Mouse (Mus musculus) MEL (cell line): ENCODE measurements around the gene Efna2. TPM values are rescaled to one million over a fixed set of nuclear protein-coding genes. Genes with fewer than 3 reads are reported as not detected.

Source experiments
- DNase-seq: peaks from one replicate; pipeline ENCODE4 v3.0.0; 2011; ENCODE audit warnings: low read depth, low spot score
- H3K27ac ChIP-seq: 2 replicates; pipeline ENCODE4 v1.5.1; 2012; ENCODE audit warnings: low read depth, mild to moderate bottlenecking, control low read depth, low read length, moderate library complexity; ENCODE audit not compliant: control insufficient read depth
- H3K27me3 ChIP-seq, 2 experiments: fragments of 150-350 bp in 1 of 2; sonication (generic) in 1 of 2; 2 replicates each; pipeline ENCODE4 v1.6.1; 2012; ENCODE audit warnings: low read length in 2 of 2, mild to moderate bottlenecking in 2 of 2, improper control_type of control experiment in 1 of 2, moderate library complexity in 1 of 2; ENCODE audit not compliant: insufficient read depth in 2 of 2, control insufficient read depth in 1 of 2
- H3K36me3 ChIP-seq, 2 experiments: 2 replicates each; pipeline ENCODE4 v1.6.1; 2012 to 2014; ENCODE audit warnings: low read length in 2 of 2, improper control_type of control experiment in 1 of 2, inconsistent platforms in 1 of 2, mild to moderate bottlenecking in 1 of 2; ENCODE audit not compliant: insufficient read depth in 2 of 2, control insufficient read depth in 1 of 2
- H3K4me1 ChIP-seq, 2 experiments: fragments of 150-350 bp in 1 of 2; sonication (generic) in 1 of 2; 2 replicates each; pipeline ENCODE4 v1.6.1; 2012; ENCODE audit warnings: low read length in 2 of 2, improper control_type of control experiment in 1 of 2, mild to moderate bottlenecking in 1 of 2; ENCODE audit not compliant: insufficient read depth in 2 of 2, control insufficient read depth in 1 of 2
- H3K4me3 ChIP-seq, 2 experiments: fragments of 150-350 bp in 1 of 2; sonication (generic) in 1 of 2; 2 replicates each; pipeline ENCODE4 v1.5.1; 2012; ENCODE audit warnings: low read depth in 2 of 2, low read length in 2 of 2, mild to moderate bottlenecking in 2 of 2, moderate library complexity in 2 of 2, control low read depth in 1 of 2, improper control_type of control experiment in 1 of 2; ENCODE audit not compliant: control insufficient read depth in 1 of 2, insufficient read depth in 1 of 2
- H3K79me2 ChIP-seq: 2 replicates; pipeline ENCODE4 v1.6.1; 2012; ENCODE audit warnings: mild to moderate bottlenecking, low read length, moderate library complexity; ENCODE audit not compliant: control insufficient read depth, poor library complexity, insufficient read depth
- H3K9ac ChIP-seq: 2 replicates; pipeline ENCODE4 v1.6.1; 2012; ENCODE audit warnings: low read depth, mild to moderate bottlenecking, control low read depth, low read length, moderate library complexity; ENCODE audit not compliant: control insufficient read depth, poor library complexity, severe bottlenecking
- H3K9me3 ChIP-seq: fragments of 150-350 bp; sonication (generic); replicated peaks from 2 replicates; pipeline ENCODE4 v1.6.1; 2012; ENCODE audit warnings: mild to moderate bottlenecking, low read length, improper control_type of control experiment, moderate library complexity; ENCODE audit not compliant: insufficient read depth
- BHLHE40 ChIP-seq: IDR thresholded peaks from 2 replicates; pipeline ENCODE4 v1.6.1; 2012; ENCODE audit warnings: low read depth, mild to moderate bottlenecking, inconsistent platforms, low read length, improper control_type of control experiment, borderline replicate concordance
- CHD1 ChIP-seq: IDR thresholded peaks from 2 replicates; pipeline ENCODE4 v1.6.1; 2012; ENCODE audit warnings: low read depth, mild to moderate bottlenecking, inconsistent platforms, low read length, improper control_type of control experiment
- CTCF ChIP-seq, 3 experiments: IDR thresholded peaks in 2 of 3; conservative IDR thresholded peaks in 1 of 3; 2 replicates each; pipeline ENCODE4 v1.5.1; 2011 to 2012; ENCODE audit warnings: low read length in 3 of 3, low read depth in 2 of 3, mild to moderate bottlenecking in 2 of 3, improper control_type of control experiment in 1 of 3, inconsistent platforms in 1 of 3, mixed read lengths in 1 of 3, moderate library complexity in 1 of 3; ENCODE audit not compliant: control insufficient read depth in 1 of 3, insufficient read depth in 1 of 3, poor library complexity in 1 of 3, severe bottlenecking in 1 of 3
- E2F4 ChIP-seq: IDR thresholded peaks from 2 replicates; pipeline ENCODE4 v1.6.1; 2011; ENCODE audit warnings: low read depth, low read length, improper control_type of control experiment, borderline replicate concordance
- ELF1 ChIP-seq: IDR thresholded peaks from 2 replicates; pipeline ENCODE4 v1.6.1; 2014; ENCODE audit warnings: low read depth, mild to moderate bottlenecking, inconsistent platforms, low read length, improper control_type of control experiment, moderate library complexity
- EP300 ChIP-seq, 2 experiments: IDR thresholded peaks; 2 replicates each; pipeline ENCODE4 v1.6.1; 2011; ENCODE audit warnings: improper control_type of control experiment in 2 of 2, low read length in 2 of 2, low read depth in 1 of 2, mild to moderate bottlenecking in 1 of 2
- GATA1 ChIP-seq: IDR thresholded peaks from 2 replicates; pipeline ENCODE4 v1.6.1; 2011; ENCODE audit warnings: low read depth, low read length, improper control_type of control experiment
- HCFC1 ChIP-seq: IDR thresholded peaks from 2 replicates; pipeline ENCODE4 v1.6.1; 2012; ENCODE audit warnings: low read depth, mild to moderate bottlenecking, inconsistent platforms, low read length, improper control_type of control experiment, moderate library complexity
- JUND ChIP-seq: IDR thresholded peaks from 2 replicates; pipeline ENCODE4 v1.6.1; 2011; ENCODE audit warnings: low read depth, mild to moderate bottlenecking, improper control_type of control experiment, low read length
- KAT2A ChIP-seq: conservative IDR thresholded peaks from 2 replicates; pipeline ENCODE4 v1.6.1; 2012; ENCODE audit warnings: low read depth, low read length, improper control_type of control experiment, inconsistent platforms
- MAZ ChIP-seq: IDR thresholded peaks from 2 replicates; pipeline ENCODE4 v1.6.1; 2012; ENCODE audit warnings: low read depth, mild to moderate bottlenecking, inconsistent platforms, low read length, improper control_type of control experiment
- MEF2A ChIP-seq: IDR thresholded peaks from 2 replicates; pipeline ENCODE4 v1.6.1; 2014; ENCODE audit warnings: low read depth, mild to moderate bottlenecking, inconsistent platforms, low read length, improper control_type of control experiment; ENCODE audit not compliant: poor library complexity, insufficient replicate concordance, severe bottlenecking; ENCODE audit errors: extremely low read depth
- MXI1 ChIP-seq: IDR thresholded peaks from 2 replicates; pipeline ENCODE4 v1.6.1; 2011; ENCODE audit warnings: mild to moderate bottlenecking, low read depth, low read length, improper control_type of control experiment
- MYB ChIP-seq: IDR thresholded peaks from 2 replicates; pipeline ENCODE4 v1.6.1; 2011; ENCODE audit warnings: mild to moderate bottlenecking, low read depth, low read length, improper control_type of control experiment
- NELFE ChIP-seq: IDR thresholded peaks from 2 replicates; pipeline ENCODE4 v1.6.1; 2011; ENCODE audit warnings: low read depth, low read length, improper control_type of control experiment
- NRF1 ChIP-seq: IDR thresholded peaks from 2 replicates; pipeline ENCODE4 v1.6.1; 2014; ENCODE audit warnings: low read depth, mild to moderate bottlenecking, inconsistent platforms, low read length, improper control_type of control experiment, moderate library complexity; ENCODE audit not compliant: poor library complexity, insufficient read depth, severe bottlenecking
- POLR2A ChIP-seq, 2 experiments: IDR thresholded peaks; 2 replicates each; pipeline ENCODE4 v1.6.1; 2011 to 2012; ENCODE audit warnings: low read length in 2 of 2, mild to moderate bottlenecking in 2 of 2, control low read depth in 1 of 2, improper control_type of control experiment in 1 of 2, low read depth in 1 of 2, moderate library complexity in 1 of 2; ENCODE audit not compliant: control insufficient read depth in 1 of 2, insufficient read depth in 1 of 2, poor library complexity in 1 of 2
- POLR2AphosphoS2 ChIP-seq: IDR thresholded peaks from 2 replicates; pipeline ENCODE4 v1.6.1; 2011; ENCODE audit warnings: low read length, improper control_type of control experiment
- POLR2AphosphoS5 ChIP-seq: IDR thresholded peaks from 2 replicates; pipeline ENCODE4 v1.6.1; 2012; ENCODE audit warnings: low read depth, borderline replicate concordance, mild to moderate bottlenecking, inconsistent platforms, low read length, moderate library complexity, mixed read lengths
- RAD21 ChIP-seq: IDR thresholded peaks from 2 replicates; pipeline ENCODE4 v1.6.1; 2011; ENCODE audit warnings: mild to moderate bottlenecking, low read depth, low read length, improper control_type of control experiment
- RCOR1 ChIP-seq: IDR thresholded peaks from 2 replicates; pipeline ENCODE4 v1.6.1; 2012; ENCODE audit warnings: low read depth, mild to moderate bottlenecking, inconsistent platforms, low read length, improper control_type of control experiment
- SIN3A ChIP-seq: IDR thresholded peaks from 2 replicates; pipeline ENCODE4 v1.6.1; 2012; ENCODE audit warnings: low read length, improper control_type of control experiment, inconsistent platforms
- SMC3 ChIP-seq: IDR thresholded peaks from 2 replicates; pipeline ENCODE4 v1.6.1; 2011; ENCODE audit warnings: low read depth, low read length, improper control_type of control experiment
- TAL1 ChIP-seq: IDR thresholded peaks from 2 replicates; pipeline ENCODE4 v1.6.1; 2012; ENCODE audit warnings: mild to moderate bottlenecking, inconsistent platforms, low read length, moderate library complexity, mixed read lengths
- TBP ChIP-seq: IDR thresholded peaks from 2 replicates; pipeline ENCODE4 v1.8.0; 2011; ENCODE audit warnings: low read depth, low read length, improper control_type of control experiment
- TCF12 ChIP-seq: IDR thresholded peaks from 2 replicates; pipeline ENCODE4 v1.6.1; 2014; ENCODE audit warnings: low read depth, mild to moderate bottlenecking, inconsistent platforms, low read length, improper control_type of control experiment, moderate library complexity
- USF1 ChIP-seq: IDR thresholded peaks from 2 replicates; pipeline ENCODE4 v1.6.1; 2014; ENCODE audit warnings: low read depth, mild to moderate bottlenecking, inconsistent platforms, low read length, improper control_type of control experiment, moderate library complexity
- USF2 ChIP-seq, 2 experiments: IDR thresholded peaks; 2 replicates each; pipeline ENCODE4 v1.6.1; 2011 to 2012; ENCODE audit warnings: improper control_type of control experiment in 2 of 2, low read length in 2 of 2, borderline replicate concordance in 1 of 2, inconsistent platforms in 1 of 2, low read depth in 1 of 2, mild to moderate bottlenecking in 1 of 2; ENCODE audit not compliant: insufficient read depth in 1 of 2
- ZC3H11A ChIP-seq: IDR thresholded peaks from 2 replicates; pipeline ENCODE4 v1.6.1; 2012; ENCODE audit warnings: low read depth, mild to moderate bottlenecking, inconsistent platforms, low read length, improper control_type of control experiment
- ZMIZ1 ChIP-seq: IDR thresholded peaks from 2 replicates; pipeline ENCODE4 v1.6.1; 2012; ENCODE audit warnings: low read depth, mild to moderate bottlenecking, inconsistent platforms, low read length, improper control_type of control experiment, moderate library complexity
- ZNF384 ChIP-seq: IDR thresholded peaks from 2 replicates; pipeline ENCODE4 v1.6.1; 2012; ENCODE audit warnings: low read depth, mild to moderate bottlenecking, inconsistent platforms, low read length, improper control_type of control experiment
- polyA plus RNA-seq, 2 experiments: library from polyadenylated mRNA; stranded (reverse) in 1 of 2; unstranded in 1 of 2; fragments of >175 nt in 1 of 2; fragments of >200 nt in 1 of 2; gene quantifications; 2 replicates each; pipeline versions ENCODE4 v1.2.1 to v1.2.4; 2012; ENCODE audit warnings: low replicate concordance in 2 of 2, low read depth in 1 of 2; ENCODE audit not compliant: insufficient read length in 2 of 2, insufficient read depth in 1 of 2, missing spikeins in 1 of 2
- total RNA-seq: library from RNA; depleted of rRNA; stranded (reverse); fragments of 300-350 nt; gene quantifications from 2 replicates; pipeline ENCODE4 v1.2.3, GENCODE M21; 2012

The Efna2 gene
- total and polyA plus RNA-seq, 3 experiments: 0.12 to 2.8 TPM; not detected in 1

- H3K4me3 ChIP-seq: peak overlapping the region; percentile 51 to 61
- no peaks in the 10 kb centered on the region; the same call in 1 of the 2 replicates for H3K79me2 ChIP-seq
- H3K27me3 ChIP-seq: no peaks in the 10 kb centered on the region
- TF ChIP-seq RAD21 (no peak), MXI1 (0 out of 2 replicates have a peak, but pooled peaks have one; percentile 27), MYB (no peak), NELFE (peak; percentile 54), TAL1 (no peak), JUND (no peak), MEF2A (no peak), NRF1 (no peak), POLR2A (IDR thresholded peaks at IDR 0.05; ENCODE audit: control insufficient read depth in 1 of 2, insufficient read depth in 1 of 2, low read depth in 1 of 2, low read length in 2 of 2, poor library complexity in 1 of 2) (peak; percentile 36 to 77; a peak in 3 of 4 replicates), ZC3H11A (no peak), MAZ (peak; percentile 94), SMC3 (peak; percentile 1; the same call in 1 of the 2 replicates), TCF12 (peak; percentile 27; the same call in 1 of the 2 replicates), USF1 (no peak), CTCF (IDR thresholded peaks at IDR 0.05 in 2 of 3, conservative IDR thresholded peaks at IDR 0.05 in 1 of 3; ENCODE audit: control insufficient read depth in 1 of 3, insufficient read depth in 1 of 3, low read depth in 2 of 3, low read length in 3 of 3, poor library complexity in 1 of 3, severe bottlenecking in 1 of 3) (no peak), ELF1 (peak; percentile 81), CHD1 (no peak), EP300 (IDR thresholded peaks at IDR 0.05; ENCODE audit: low read depth in 1 of 2, low read length in 2 of 2) (no peak), GATA1 (no peak), ZNF384 (no peak), TBP (0 out of 2 replicates have a peak, but pooled peaks have one; percentile 8), HCFC1 (peak; percentile 72), POLR2AphosphoS5 (no peak), POLR2AphosphoS2 (peak; percentile 77), RCOR1 (no peak), USF2 (IDR thresholded peaks at IDR 0.05; ENCODE audit: borderline replicate concordance in 1 of 2, insufficient read depth in 1 of 2, low read depth in 1 of 2, low read length in 2 of 2) (no peak), ZMIZ1 (peak; percentile 51; the same call in 1 of the 2 replicates), SIN3A (peak; percentile 50), KAT2A (no peak), BHLHE40 (no peak; the same call in 1 of the 2 replicates), E2F4 (no peak)
- peak overlapping the region; percentile 93 for H3K27ac ChIP-seq
- H3K9ac ChIP-seq: peak overlapping the region; percentile 74
- no peaks in the 10 kb centered on the region for H3K9me3 ChIP-seq
- H3K4me1 ChIP-seq: peaks cover 6 to 30% of the 10 kb centered on the region in 2 experiments; a peak in 3 of 4 replicates
- H3K36me3 ChIP-seq: peaks cover 0 to 21% of the 10 kb centered on the region in 2 experiments; a peak in 2 of 4 replicates
- DNase-seq: peak; percentile 90
Observed at GRCm38 (mm10) chr10:80158307-80158986, 20.8 kb upstream of the Efna2 start.
